Mouse (Mus musculus): Measurements from ENCODE around the gene Dennd2a.
"Not testable (repeated sequence)": the region's sequence is repeated elsewhere in the genome, so short reads cannot be mapped to it uniquely, and the experiment has no call there.

Gene Dennd2a

DNA sequence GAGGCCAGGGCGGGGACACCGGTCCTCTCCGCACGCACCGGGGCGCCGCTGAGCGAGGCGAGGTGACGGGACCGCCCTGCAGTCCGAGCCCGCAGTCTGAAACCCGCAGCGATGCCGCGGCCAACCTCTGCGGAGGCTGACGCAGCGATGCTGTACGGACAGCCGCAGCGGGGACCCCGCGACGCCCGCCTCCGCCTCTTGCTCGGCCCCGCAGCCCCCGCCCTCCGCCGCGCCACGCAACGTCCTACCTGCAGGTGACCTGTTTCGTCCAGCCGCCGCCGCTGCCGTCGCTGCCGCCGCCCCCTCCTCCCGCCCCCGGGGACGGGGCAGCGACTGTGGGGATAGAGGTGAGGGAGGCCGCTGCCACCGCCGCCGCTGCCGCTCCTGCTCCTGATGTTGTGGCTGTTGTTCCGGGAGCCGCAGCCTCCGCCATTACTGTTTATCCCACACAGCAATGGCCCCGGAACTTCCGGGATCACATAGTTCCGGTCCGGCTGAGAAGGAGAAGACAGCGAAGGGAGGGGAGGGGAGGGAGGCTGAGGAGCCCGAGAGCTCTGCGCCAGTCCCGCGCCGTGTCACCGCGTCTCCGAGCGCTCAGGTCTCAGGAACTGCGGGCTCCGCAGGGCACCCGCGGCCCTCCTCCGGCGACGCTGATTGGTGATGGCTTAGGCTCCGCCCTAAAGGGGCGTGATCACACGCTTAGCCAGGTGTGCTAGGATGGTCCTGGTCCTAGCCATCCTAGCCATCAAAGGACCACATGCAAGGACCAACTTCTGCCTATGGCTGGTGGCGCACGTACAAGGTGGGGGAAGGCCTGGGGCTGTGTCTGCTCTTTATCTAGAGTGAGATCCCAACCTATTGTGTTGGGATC, 137.6 kb downstream of the Dennd2a start, which contains the start of gene Mkrn1:
Mkrn1 (minus strand) TSS at position 612 of the 871 bp plus-strand sequence.
- DNase-seq (ENCODE audit: low spot score), result peak; percentile 86

DNA sequence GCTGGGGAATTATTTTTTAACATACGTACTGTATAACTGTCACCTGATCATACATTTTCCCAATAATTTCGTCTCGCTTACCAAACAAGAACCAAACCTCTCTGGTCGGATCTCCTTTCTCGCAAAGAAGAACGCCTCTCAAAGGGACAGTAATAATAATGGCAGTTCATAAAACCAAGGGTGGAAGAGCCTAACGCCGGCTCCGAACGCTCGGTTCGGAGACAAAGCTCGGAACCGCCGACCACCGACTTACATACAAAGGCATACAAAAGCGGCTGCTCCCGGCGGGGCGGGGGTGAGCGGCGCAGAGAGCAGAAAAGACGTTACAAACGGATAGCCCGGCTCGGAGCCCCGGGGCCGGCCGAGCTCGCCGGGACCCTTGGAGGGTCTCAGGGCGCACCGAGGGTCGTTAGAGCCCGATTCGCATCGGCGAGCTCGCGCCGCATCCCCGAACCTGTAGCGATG, 138.2 kb downstream of the Dennd2a start:
- no peak for DNase-seq (ENCODE audit: low spot score)

DNA sequence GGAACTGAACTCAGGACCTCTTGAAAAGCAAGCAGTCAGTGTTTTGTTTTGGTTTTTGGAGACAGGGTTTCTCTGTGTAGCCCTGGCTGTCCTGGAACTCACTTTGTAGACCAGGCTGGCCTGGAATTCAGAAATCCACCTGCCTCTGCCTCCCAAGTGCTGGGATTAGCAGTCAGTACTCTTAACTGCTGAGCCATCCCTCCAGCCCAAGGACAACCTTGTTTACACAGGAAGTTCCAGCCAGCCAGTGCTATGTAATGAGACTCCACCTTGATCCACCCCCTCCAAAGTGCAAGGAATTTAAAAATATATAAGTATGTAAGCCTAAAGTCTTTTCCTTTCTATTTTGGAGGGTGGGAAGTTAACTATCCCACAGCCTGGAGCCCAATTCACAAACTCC, 141.0 kb downstream of the Dennd2a start:
- DNase-seq (ENCODE audit: low spot score), result not testable (repeated sequence)

- DNase-seq (ENCODE audit: low spot score), result peak; percentile 88
Observed at GRCm38 (mm10) chr6:39415762-39416161, 141.9 kb downstream of the Dennd2a start.

DNA sequence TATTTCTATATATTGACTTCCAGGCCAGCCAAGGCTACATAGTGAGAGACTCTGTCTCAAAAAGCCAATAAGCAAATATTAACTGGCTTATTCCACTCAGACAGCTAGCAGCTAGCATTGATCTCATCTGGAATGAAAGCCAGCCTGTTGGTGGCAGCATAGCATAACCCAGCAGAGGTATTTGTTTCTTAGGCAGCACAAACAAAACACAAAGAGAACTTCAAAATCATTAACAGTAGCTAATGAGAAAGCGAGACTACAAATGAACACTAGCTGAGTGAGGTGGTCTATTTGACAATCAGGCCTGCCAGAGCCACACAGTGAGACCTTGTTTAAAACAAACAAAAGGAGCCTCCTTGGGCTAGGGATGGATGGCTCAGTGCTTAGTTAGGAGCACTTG, 143.6 kb downstream of the Dennd2a start:
- DNase-seq (ENCODE audit: low spot score), result no peak

Data from testis, postnatal 10 days (tissue).